Mouse (Mus musculus) limb, embryonic 13.5 days (tissue): Measurements from ENCODE around the gene Ppox. TPM values are rescaled to one million over a fixed set of nuclear protein-coding genes. Genes with fewer than 3 reads are reported as not detected.

ENCODE experiments used
- ATAC-seq: fragments of 200-750 bp; cut with Nextera tagmentation; 2 replicates; pipeline ENCODE4 v1.8.0; 2017; ENCODE audit warnings: low read depth, moderate number of reproducible peaks, moderate TSS enrichment; ENCODE audit not compliant: low FRiP score
- H3K27ac ChIP-seq: fragments of 300-500 bp; sonication (generic); 2 replicates; pipeline ENCODE4 v1.5.1; 2015; ENCODE audit warnings: inconsistent platforms, mild to moderate bottlenecking, moderate library complexity
- H3K27me3 ChIP-seq: fragments of 300-500 bp; sonication (generic); 2 replicates; pipeline ENCODE4 v1.6.1; 2015; ENCODE audit warnings: mild to moderate bottlenecking, inconsistent platforms
- H3K36me3 ChIP-seq: fragments of 300-500 bp; sonication (generic); 2 replicates; pipeline ENCODE4 v1.6.1; 2015; ENCODE audit warnings: inconsistent platforms, mild to moderate bottlenecking, moderate library complexity
- H3K4me1 ChIP-seq: fragments of 300-500 bp; sonication (generic); 2 replicates; pipeline ENCODE4 v1.6.1; 2015; ENCODE audit warnings: inconsistent platforms
- H3K4me2 ChIP-seq: fragments of 300-500 bp; sonication (generic); replicated peaks from 2 replicates; pipeline ENCODE4 v1.6.1; 2015; ENCODE audit warnings: inconsistent platforms, mild to moderate bottlenecking, moderate library complexity
- H3K4me3 ChIP-seq: fragments of 300-500 bp; sonication (generic); 2 replicates; pipeline ENCODE4 v1.5.1; 2015; ENCODE audit warnings: moderate library complexity, mild to moderate bottlenecking, inconsistent platforms
- H3K9ac ChIP-seq: fragments of 300-500 bp; sonication (generic); 2 replicates; pipeline ENCODE4 v1.6.1; 2015; ENCODE audit warnings: mild to moderate bottlenecking, inconsistent platforms
- H3K9me3 ChIP-seq: fragments of 300-500 bp; sonication (generic); 2 replicates; pipeline ENCODE4 v1.6.1; 2016; ENCODE audit warnings: inconsistent platforms
- WGBS: fragments of 180-500 bp; shearing (Covaris S2); methylation state at CpG from one replicate; pipeline ENCODE4 v1.1.7; 2015; 5-methylcytosine and 5-hydroxymethylcytosine counted together
- polyA plus RNA-seq: library from polyadenylated mRNA; unstranded; fragments of >200 nt; fragmentation: Nextera tagmentation; extraction: Ambion mirVana; gene quantifications from 2 replicates; pipeline ENCODE4 v1.2.1, GENCODE M21; 2015

The Ppox gene
- polyA plus RNA-seq, 1 experiment from 2014 or later: 77.4 TPM

- Histone ChIP-seq H3K27ac (no peak overlapping the region), H3K27me3 (no peaks in the 10 kb centered on the region), H3K9ac (no peak overlapping the region), H3K4me1 (peaks cover 16% of the 10 kb centered on the region), H3K36me3 (peaks cover 48% of the 10 kb centered on the region), H3K4me2 (no peak overlapping the region), H3K4me3 (no peak overlapping the region), H3K9me3 (no peaks in the 10 kb centered on the region)
- WGBS: 85% methylated on average over 12 of the region's 12 CpGs
- no peak for ATAC-seq
Observed at GRCm38 (mm10) chr1:171232800-171233730, 47.9 kb downstream of the Ppox start.

GRCm38 (mm10) chr1:171232348-171232747 lies 48.6 kb downstream of the Ppox start:
- no peak for ATAC-seq
- Histone ChIP-seq H3K4me1 (peaks cover 16% of the 10 kb centered on the region), H3K27me3 (no peaks in the 10 kb centered on the region), H3K27ac (no peak overlapping the region), H3K36me3 (peaks cover 41% of the 10 kb centered on the region), H3K4me2 (no peak overlapping the region), H3K9me3 (no peaks in the 10 kb centered on the region), H3K9ac (no peak overlapping the region), H3K4me3 (no peak overlapping the region)
- WGBS: 78% methylated on average over 5 of the region's 5 CpGs

GRCm38 (mm10) chr1:171231844-171232243 lies 49.1 kb downstream of the Ppox start:
- no peak overlapping the region for H3K4me3 ChIP-seq
- H3K9ac ChIP-seq: no peak overlapping the region
- H3K36me3 ChIP-seq: peaks cover 36% of the 10 kb centered on the region
- 81% methylated on average over 4 of the region's 4 CpGs for WGBS
- H3K4me1 ChIP-seq: peaks cover 16% of the 10 kb centered on the region
- H3K4me2 ChIP-seq: no peak overlapping the region
- H3K9me3 ChIP-seq: no peaks in the 10 kb centered on the region
- no peaks in the 10 kb centered on the region for H3K27me3 ChIP-seq
- no peak overlapping the region for H3K27ac ChIP-seq
- no peak for ATAC-seq

- peak; percentile 66; the same call in 1 of the 2 replicates for ATAC-seq
- no peak overlapping the region for H3K4me2 ChIP-seq
- 17% methylated on average over 3 of the region's 3 CpGs for WGBS
- peaks cover 20% of the 10 kb centered on the region for H3K36me3 ChIP-seq
- peaks cover 16% of the 10 kb centered on the region for H3K4me1 ChIP-seq
- no peak overlapping the region for H3K4me3 ChIP-seq
- H3K27ac ChIP-seq: peak overlapping the region; percentile 40; the same call in 1 of the 2 replicates
- H3K9ac ChIP-seq: no peak overlapping the region
- H3K27me3 ChIP-seq: no peaks in the 10 kb centered on the region
- H3K9me3 ChIP-seq: no peaks in the 10 kb centered on the region
Observed at GRCm38 (mm10) chr1:171230215-171230614, 50.8 kb downstream of the Ppox start.

GRCm38 (mm10) chr1:171229750-171230149 lies 51.2 kb downstream of the Ppox start:
- no peak overlapping the region for H3K4me2 ChIP-seq
- ATAC-seq: no peak
- H3K9ac ChIP-seq: no peak overlapping the region
- no peaks in the 10 kb centered on the region for H3K27me3 ChIP-seq
- H3K9me3 ChIP-seq: no peaks in the 10 kb centered on the region
- 32% methylated on average over 6 of the region's 6 CpGs for WGBS
- H3K27ac ChIP-seq: peak overlapping the region; percentile 40; the same call in 1 of the 2 replicates
- H3K4me3 ChIP-seq: no peak overlapping the region
- H3K36me3 ChIP-seq: peaks cover 16% of the 10 kb centered on the region
- H3K4me1 ChIP-seq: peaks cover 16% of the 10 kb centered on the region

- Histone ChIP-seq H3K36me3 (no peaks in the 10 kb centered on the region), H3K4me1 (peaks cover 16% of the 10 kb centered on the region), H3K9me3 (no peaks in the 10 kb centered on the region), H3K9ac (no peak overlapping the region), H3K27ac (no peak overlapping the region), H3K27me3 (no peaks in the 10 kb centered on the region), H3K4me2 (no peak overlapping the region), H3K4me3 (no peak overlapping the region)
- no peak for ATAC-seq
- WGBS: 80% methylated on average over 1 of the region's 1 CpGs
Observed at GRCm38 (mm10) chr1:171227879-171228278, 53.1 kb downstream of the Ppox start.

GRCm38 (mm10) chr1:171226780-171227179 lies 54.2 kb downstream of the Ppox start:
- WGBS: 49% methylated on average over 4 of the region's 4 CpGs
- Histone ChIP-seq H3K9ac (no peak overlapping the region), H3K4me3 (no peak overlapping the region), H3K27me3 (no peaks in the 10 kb centered on the region), H3K4me2 (no peak overlapping the region), H3K36me3 (no peaks in the 10 kb centered on the region), H3K9me3 (no peaks in the 10 kb centered on the region), H3K4me1 (peaks cover 18% of the 10 kb centered on the region), H3K27ac (no peak overlapping the region)
- no peak for ATAC-seq

Other genes with a start within 250 kb of the Ppox start
- gene Fcgr3, start 216.3 kb downstream of the Ppox start, polyA plus RNA-seq: 8.7 and 9.2 TPM in 2 replicates
- 0.86 and 1.5 TPM in 2 replicates for gene Cfap126, start 167.3 kb downstream of the Ppox start, polyA plus RNA-seq
- gene Sdhc, start 130.6 kb downstream of the Ppox start, polyA plus RNA-seq: 224 and 236 TPM in 2 replicates
- gene Mpz, start 130.5 kb downstream of the Ppox start, polyA plus RNA-seq: 5.0 and 6.8 TPM in 2 replicates
- gene Pcp4l1, start 84.9 kb downstream of the Ppox start, polyA plus RNA-seq: 2.8 and 3.3 TPM in 2 replicates
- gene Nr1i3, start 67.2 kb downstream of the Ppox start, polyA plus RNA-seq: 0.19 and 0.25 TPM in 2 replicates
- gene Tomm40l, start 58.7 kb downstream of the Ppox start, polyA plus RNA-seq: 32.3 and 34.4 TPM in 2 replicates
- gene Apoa2, start 56.1 kb downstream of the Ppox start, polyA plus RNA-seq: 2.0 and 15.7 TPM in 2 replicates
- 37.8 and 39.1 TPM in 2 replicates for gene Fcer1g, start 46.8 kb downstream of the Ppox start, polyA plus RNA-seq
- 12.7 and 14.3 TPM in 2 replicates for gene Adamts4, start 30.8 kb downstream of the Ppox start, polyA plus RNA-seq
- 253 and 254 TPM in 2 replicates for gene Ndufs2, start 29.8 kb downstream of the Ppox start, polyA plus RNA-seq
- 86.2 and 94.0 TPM in 2 replicates for gene B4galt3, start 10.9 kb downstream of the Ppox start, polyA plus RNA-seq
- gene Usp21, start 6.8 kb upstream of the Ppox start, polyA plus RNA-seq: 126 TPM in 2 replicates
- gene Ufc1, start 13.8 kb upstream of the Ppox start, polyA plus RNA-seq: 110 and 116 TPM in 2 replicates
- gene Dedd, start 48.0 kb upstream of the Ppox start, polyA plus RNA-seq: 61.1 and 66.2 TPM in 2 replicates
- gene Nit1, start 64.5 kb upstream of the Ppox start, polyA plus RNA-seq: 43.5 and 43.9 TPM in 2 replicates
- gene Pfdn2, start 64.5 kb upstream of the Ppox start, polyA plus RNA-seq: 120 and 128 TPM in 2 replicates
- 2.2 and 2.3 TPM in 2 replicates for gene Klhdc9, start 79.6 kb upstream of the Ppox start, polyA plus RNA-seq
- gene Nectin4, start 88.9 kb upstream of the Ppox start, polyA plus RNA-seq: 11.7 and 13.7 TPM in 2 replicates
- gene Arhgap30, start 107.8 kb upstream of the Ppox start, polyA plus RNA-seq: 1.4 and 1.5 TPM in 2 replicates
- gene Usf1, start 130.1 kb upstream of the Ppox start, polyA plus RNA-seq: 102 and 118 TPM in 2 replicates
- gene Tstd1, start 137.7 kb upstream of the Ppox start, polyA plus RNA-seq: 7.3 and 9.0 TPM in 2 replicates
- 40.4 and 40.6 TPM in 2 replicates for gene F11r, start 156.3 kb upstream of the Ppox start, polyA plus RNA-seq
- 15.8 and 16.4 TPM in 2 replicates for gene Alyref2, start 222.3 kb upstream of the Ppox start, polyA plus RNA-seq